Mouse (Mus musculus): ENCODE results near the gene Hmbs.
"Not testable (repeated sequence)": the region's sequence is repeated elsewhere in the genome, so short reads cannot be mapped to it uniquely, and the experiment has no call there.

Gene Hmbs

DNA sequence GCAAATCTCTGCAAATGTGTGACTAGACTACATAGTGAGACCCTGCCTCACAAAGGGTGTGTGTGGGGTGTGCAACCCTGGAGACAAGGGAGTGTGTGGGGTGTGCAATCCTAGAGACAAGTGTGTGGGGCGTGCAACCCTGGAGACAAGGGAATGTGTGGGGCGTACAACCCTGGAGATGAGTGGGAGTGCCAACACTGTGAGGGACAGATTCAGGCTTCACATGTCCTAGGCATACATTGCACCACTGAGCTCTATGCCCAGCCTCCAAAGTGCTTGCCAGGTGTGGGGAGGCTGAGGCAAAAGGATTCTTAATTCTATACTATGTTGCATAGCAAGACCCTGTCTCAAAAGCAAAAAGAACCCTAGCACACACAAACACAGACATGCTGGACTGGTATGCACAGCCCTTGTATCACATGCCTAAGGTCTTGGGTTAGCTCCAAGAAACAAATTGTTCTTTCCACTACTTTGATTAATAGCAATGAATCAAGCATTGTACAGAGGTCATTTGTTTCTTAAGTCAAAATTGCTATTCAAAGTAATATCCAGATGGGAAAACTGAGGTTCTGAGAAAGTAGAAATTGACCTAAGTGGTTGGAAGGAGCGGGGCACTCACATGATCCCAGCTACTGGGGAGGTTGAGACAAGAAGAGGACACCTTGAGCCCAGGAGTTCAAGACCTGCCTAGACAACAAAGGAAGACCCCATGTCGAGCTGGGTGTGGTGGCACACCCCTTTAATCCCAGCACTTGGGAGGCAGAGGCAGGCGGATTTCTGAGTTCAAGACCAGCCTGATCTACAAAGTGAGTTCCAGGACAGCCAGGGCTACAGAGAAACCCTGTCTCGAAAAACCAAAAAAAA is 1.8 kb upstream of the Hmbs start:
- DNase-seq (ENCODE audit: extremely low read depth, low read depth) = no peak

DNA sequence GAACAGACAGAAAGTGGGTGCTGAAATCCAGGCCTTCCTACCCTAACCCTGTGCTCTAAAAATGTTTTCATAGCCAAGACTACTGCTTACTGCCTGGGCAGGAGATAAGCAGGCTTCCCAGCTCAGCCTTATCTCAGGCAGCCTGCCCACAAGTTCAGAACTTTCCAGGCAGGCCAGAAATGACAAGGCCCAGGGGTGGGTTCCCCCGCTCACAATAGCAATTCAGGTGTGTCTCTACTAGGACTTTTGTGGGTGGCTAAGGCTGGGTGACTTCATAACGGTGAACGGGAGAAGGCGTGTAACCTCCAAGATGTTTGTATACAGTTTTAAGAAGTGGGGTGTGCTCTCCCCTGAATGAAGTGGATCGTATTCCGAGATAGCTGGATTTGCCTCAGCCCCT is 738 bp downstream of the Hmbs start:
- peak; percentile 90 for DNase-seq (ENCODE audit: extremely low read depth, low read depth)

DNA sequence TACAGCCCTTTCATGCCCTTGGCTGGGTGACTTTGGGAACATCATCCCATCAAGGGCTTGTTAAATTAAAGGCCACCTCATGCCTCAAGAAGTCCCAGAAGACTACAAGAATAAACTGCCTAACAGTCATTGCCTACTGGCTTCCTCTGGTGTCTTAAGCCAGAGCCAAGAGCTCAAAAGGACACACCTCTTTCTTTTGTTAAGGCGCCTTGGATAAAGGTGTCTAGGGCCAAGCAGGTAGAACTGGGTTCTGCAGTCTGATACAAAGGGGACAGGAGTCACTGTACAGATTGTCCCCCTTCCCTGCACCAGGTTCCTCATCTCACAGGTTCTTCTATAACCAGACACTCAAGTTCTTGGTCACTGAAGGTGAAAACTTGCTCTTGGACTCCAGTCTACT is 1.4 kb downstream of the Hmbs start:
- DNase-seq (ENCODE audit: extremely low read depth, low read depth) = no peak

DNA sequence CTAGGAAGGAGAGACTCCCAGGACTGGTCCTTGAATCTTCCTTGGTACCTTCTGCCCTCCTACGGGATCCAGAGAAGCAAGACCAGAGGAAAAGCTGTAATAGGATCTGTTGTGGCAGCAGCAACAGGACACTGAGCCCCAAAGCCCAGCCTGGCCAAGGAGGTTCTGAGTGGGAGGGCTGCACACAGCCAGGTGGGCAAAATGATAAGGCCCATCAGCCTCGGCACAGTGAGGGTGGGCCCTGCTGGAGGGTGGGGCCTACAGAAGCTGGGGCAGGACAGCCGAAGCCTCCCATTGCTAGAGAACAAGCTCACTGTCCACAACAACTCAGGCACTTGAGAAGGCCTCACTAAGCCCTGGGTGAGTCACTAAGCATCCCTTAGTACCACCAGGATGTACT is 1.9 kb downstream of the Hmbs start:
- DNase-seq (ENCODE audit: extremely low read depth, low read depth) = peak; percentile 81

DNA sequence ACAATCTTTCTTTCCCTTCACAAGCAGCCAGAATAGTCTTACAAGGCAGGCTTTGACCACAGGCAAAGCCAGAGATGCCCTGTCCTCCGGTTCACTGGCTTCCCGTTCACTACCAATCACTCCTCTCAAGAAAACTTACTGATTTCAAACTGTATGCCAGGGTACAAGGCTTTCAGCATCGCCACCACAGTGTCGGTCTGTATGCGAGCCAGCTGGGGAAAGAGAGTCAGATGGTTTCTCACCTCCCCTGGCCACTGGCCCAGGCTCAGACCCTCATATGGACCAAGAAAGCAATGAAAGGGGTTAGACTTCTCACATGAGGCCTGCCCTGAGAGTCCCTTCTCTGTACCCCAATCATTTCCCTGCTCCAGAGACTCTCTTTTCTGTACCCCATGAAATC is 2.5 kb downstream of the Hmbs start:
- no peak for DNase-seq (ENCODE audit: extremely low read depth, low read depth)

DNA sequence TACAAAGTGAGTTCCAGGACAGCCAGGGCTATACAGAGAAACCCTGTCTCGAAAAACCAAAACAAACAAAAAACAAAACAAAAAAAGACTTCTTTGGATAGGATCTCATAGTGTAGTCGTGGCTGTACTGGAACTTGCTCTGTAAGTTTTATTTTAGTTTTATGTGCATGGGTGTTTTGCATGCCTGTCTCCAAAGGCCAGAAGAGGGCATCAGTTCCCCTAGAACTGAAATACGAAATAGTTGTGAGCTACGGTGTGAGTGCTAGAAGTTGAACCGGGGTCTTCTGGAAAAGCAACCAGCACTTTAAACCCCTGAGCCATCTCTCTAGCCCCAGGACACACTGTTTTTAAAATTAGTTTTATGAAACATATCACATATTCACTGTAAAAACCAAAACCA is 5.5 kb downstream of the Hmbs start:
- DNase-seq (ENCODE audit: extremely low read depth, low read depth) = no peak

DNA sequence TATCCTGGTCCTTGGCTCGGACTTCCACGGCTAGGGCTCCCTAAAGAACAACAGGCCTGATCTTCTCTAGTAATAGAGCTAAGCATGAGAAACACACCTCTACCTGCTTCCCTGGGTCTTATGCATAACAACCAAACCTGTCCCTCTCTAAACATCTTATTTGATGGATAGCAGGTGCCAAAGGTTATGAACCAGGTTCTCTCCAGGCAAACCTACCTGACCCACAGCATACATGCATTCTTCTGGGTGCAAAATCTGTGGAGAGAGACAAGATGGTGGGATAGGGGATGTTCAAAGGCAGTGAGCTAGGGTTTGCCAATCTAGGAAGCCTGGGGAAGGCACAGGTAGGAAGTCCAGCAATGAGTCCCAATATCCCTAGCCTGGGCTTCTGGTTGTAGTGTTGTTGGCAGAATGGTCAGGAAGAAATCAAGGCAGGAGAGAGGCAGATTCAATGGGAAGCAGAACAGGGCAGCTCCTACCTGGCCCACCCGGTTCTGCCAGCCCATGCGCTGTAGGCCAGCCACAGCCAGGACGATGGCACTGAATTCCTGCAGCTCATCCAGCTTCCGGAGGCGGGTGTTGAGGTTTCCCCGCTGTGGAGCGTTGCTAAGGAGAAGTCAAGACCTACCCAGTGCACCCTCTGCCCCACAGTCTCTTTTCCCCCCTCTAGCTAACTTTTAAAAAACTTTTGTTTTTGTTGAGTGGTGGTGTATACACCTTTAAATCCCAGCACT is 6.4 kb downstream of the Hmbs start:
- DNase-seq (ENCODE audit: extremely low read depth, low read depth) = no peak

DNA sequence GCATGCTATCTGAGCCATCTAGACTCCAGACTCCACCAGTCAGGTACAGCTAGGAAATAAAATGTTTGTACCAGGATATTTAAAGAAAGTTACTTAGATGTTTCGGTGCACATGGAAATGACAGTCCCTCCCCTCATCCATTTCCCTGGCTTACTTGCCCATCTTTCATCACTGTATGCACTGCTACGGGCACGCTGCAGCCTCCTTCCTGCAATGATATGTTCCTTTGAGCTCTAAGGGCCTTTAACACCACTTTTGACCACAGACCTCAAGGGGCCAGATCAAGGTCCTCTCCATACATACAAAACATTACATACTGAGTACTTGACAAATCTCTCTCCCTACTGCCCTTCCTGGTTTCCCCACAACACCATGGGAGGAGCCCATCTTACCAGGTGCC is 7.1 kb downstream of the Hmbs start:
- no peak for DNase-seq (ENCODE audit: extremely low read depth, low read depth)

DNA sequence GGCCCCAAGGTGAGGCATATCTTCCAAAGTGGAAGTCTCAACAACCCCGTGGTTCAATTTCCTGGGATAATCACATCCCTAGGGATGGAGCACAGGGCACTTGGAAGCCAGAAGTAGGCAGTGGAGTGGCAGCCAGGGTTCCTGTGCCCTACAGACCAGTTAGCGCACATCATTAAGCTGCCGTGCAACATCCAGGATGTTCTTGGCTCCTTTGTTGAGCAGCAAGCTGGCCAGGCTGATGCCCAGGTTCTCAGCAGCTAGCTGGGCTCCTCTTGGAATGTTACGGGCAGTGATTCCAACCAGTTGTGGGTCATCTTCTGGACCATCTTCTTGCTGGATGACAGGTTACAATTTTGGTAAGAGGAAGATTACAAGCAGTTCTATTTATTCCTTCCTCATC is 7.5 kb downstream of the Hmbs start:
- not testable (repeated sequence) for DNase-seq (ENCODE audit: extremely low read depth, low read depth)

DNA sequence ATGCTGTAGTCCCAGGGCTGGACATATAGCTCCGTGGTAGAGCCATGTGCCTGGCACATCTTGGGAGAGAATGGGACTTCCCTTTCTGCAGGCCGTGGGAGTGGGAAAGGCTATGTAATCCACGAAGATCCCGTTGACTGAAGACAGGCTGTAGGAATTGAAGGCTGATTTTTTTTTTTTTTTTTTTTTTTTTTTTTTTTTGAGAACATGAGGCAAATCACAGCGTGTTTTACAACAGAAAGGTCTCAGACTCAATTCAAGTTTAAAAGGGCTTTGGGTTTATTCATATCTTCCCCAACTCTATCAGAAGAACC is 8.0 kb downstream of the Hmbs start:
- DNase-seq (ENCODE audit: extremely low read depth, low read depth) = no peak

DNA sequence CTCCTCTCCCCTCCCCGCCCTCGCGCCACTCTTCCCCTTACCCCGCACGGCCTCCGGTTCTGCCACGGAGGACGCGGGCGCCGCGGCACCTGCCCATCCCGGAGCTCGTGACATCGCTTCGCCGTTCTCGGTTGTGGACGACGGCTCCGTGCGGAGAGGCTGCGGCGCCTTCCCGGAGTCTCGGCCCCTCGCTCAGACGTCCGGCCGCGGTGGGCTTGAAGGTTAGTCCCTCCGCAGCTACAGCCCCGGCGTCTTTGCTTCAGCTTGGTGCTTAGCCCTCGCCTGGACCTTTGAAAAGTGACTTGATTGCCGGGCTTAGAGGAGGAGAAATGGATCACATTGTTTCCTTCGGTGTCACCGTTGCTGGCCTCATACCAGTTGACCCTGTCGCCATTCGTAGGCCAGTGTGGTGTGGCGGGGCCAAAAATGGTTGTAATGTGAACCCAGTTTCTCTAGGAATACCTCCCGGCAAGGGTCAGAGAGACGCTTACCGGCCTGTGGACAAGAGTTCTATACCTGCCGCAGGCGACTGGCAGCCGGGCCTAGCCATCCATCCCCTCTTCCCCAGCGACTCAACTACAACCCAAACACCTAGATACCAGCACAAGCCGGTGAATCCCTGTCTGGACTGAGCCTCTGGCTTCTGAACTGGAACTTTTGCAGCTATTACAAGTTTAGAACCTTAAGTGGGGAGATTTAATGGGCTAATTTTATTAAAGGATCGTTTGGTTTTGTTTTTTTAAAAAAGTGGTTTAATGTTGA is 8.5 kb downstream of the Hmbs start:
- no peak for DNase-seq (ENCODE audit: extremely low read depth, low read depth)

DNA sequence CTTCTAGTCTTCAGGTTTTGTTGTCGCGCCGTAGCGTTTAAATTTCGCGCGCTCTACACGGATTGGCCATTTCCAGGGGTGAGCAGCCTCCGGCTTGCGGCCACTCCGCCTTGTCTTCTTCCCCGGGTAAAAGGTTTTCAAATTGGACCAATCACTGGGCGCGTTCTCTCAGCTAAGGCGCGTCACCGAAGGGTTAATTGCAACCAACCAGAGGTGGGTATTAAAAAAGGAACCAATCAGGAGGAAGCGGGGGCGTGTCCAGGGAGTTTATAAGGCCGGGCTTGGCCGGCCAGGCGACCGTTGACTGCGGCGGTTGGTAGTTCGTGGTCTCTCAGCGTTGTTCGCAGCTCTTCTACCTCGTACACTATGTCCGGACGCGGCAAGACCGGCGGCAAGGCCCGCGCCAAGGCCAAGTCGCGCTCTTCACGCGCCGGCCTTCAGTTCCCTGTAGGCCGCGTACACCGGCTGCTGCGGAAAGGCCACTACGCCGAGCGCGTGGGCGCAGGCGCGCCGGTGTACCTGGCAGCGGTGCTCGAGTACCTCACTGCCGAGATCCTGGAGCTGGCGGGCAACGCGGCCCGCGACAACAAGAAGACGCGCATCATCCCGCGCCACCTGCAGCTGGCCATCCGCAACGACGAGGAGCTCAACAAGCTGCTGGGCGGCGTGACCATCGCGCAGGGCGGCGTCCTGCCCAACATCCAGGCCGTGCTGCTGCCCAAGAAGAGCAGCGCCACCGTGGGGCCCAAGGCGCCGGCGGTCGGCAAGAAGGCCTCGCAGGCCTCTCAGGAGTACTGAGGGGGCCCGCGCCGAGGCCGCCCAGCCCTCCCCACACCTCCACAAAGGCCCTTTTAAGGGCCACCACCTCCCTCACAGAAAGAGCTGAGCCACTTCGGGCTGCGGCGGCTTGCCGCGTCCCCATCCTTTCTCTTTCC is 9.4 kb downstream of the Hmbs start, which contains the start of gene H2afx:
H2afx (plus strand) TSS at position 299 of the 935 bp plus-strand sequence.
- DNase-seq (ENCODE audit: extremely low read depth, low read depth) = peak; percentile 99

DNA sequence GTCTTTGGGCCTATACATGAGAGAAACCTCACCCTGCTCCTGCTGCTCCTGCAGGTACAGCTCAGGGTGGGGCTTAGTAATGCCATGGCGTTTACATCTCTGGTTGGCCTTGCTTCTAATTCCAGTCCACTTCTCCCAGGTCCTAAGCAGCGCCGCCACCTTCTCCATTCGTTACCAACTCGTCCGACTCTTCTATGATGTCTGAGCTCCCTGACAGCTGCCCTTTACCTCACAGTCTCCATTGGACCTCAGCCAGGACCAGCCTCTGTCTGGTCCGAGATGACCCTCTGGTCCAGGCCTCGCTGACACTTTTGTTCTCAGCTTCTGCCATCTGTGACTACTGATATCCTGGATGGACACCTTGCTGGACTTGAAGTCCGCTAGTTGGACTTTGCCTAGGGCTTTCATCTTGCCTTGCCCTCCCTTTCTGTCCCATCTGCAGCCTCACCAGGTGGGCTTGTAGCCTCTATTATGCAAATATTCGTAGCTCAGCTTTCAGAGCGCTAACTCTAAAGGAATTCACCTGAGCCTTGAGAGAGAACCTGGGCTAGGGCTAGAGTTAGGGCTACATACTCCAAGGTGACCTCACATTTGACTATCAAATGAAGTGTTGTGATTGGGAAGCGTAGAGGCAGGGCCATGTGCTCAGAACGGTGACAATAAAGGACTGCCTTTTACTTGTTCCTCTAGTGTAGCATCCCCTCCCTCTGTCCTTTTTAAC is 10.9 kb downstream of the Hmbs start:
- DNase-seq (ENCODE audit: extremely low read depth, low read depth) = no peak

DNA sequence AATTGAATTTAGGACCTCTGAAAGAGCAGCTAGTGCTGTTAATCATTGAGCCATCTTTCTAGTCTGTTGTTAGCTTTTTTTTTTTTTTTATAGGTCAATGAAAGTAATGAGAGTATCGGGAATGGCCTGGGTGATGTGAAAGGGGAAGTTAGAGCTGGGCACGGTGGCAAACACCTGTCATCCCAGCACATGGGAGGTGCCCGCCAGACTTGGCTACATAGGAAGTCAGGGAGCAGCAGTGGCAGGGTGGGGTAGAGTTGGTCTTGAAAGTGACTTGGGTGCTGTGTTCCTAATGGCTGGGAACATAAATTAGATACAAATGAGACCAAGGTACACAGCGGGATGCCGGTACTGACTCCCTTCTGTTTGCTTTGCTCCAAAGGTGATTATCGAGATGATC is 13.3 kb downstream of the Hmbs start:
- no peak for DNase-seq (ENCODE audit: extremely low read depth, low read depth)

DNA sequence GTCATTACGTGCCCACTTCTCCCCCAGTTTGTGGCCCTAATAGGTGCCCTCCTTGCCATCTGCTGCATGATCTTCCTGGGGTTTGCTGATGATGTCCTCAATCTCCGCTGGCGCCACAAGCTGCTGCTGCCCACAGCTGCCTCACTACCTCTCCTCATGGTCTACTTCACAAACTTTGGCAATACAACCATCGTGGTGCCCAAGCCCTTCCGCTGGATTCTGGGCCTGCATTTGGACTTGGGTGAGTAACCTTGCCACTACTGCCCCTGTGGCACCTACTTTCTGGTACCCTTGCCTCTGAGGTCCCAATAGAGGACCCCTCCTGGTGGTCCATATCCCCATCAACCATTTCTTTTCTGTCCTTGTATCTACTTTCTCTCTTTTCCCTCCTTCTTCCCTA is 16.1 kb downstream of the Hmbs start:
- no peak for DNase-seq (ENCODE audit: extremely low read depth, low read depth)

DNA sequence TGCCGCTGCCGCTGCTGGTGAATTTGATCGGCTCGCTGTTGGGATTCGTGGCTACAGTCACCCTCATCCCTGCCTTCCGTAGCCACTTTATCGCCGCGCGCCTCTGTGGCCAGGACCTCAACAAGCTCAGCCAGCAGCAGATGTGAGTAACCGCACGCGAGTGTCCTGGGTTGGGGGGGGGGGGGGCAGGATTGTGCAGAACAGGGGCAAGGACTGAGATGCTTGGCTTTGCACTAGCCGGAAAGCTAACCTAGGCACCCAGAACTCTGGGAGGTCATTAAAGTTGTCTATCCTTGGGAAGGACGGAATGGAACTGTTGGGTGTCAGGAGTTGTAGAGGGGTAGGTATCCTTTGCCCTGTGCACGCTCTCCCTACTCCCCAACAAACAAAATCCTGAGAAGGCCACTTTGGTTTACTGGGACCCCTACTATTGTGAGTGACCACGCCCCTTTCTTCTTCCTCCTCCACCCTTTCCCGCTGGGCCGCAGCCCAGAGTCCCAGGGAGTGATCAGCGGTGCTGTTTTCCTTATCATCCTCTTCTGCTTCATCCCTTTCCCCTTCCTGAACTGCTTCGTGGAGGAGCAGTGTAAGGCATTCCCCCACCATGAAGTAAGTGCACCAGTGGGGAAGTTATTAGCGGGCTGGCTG is 16.8 kb downstream of the Hmbs start:
- no peak for DNase-seq (ENCODE audit: extremely low read depth, low read depth)

DNA sequence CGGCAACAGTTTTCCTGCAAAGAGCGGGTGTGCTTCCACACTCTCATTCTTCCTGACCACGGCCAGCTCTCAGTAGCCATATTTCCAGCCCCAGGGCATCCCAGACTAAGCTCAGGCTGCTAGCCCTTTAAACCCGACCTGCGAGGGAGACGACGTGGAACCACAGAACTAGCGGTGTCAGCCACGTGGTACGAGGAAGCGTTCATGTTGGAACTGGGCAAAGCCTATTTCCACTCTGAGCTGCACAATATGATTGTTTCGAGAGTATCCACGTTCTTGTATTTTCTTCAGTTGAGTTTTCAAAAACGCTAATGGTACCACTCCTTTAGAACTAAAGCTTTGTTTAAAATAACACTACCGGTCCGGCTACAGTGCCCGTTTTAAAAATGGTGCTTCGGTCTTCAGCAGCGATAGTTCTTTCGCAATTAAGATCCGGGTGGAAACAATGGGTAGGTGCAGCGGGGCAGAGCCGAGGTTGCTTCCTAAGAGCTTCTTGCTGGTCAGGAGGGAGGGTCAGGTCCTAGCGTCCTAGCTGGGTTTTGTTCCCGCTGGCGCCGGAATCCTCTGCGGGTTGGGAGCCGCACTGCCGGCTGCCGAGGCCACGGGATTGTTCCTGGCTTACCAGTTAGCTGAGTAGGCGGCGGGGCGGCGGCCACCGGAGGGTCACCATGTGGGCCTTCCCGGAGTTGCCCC is 17.5 kb downstream of the Hmbs start:
- DNase-seq (ENCODE audit: extremely low read depth, low read depth) = peak; percentile 84

DNA sequence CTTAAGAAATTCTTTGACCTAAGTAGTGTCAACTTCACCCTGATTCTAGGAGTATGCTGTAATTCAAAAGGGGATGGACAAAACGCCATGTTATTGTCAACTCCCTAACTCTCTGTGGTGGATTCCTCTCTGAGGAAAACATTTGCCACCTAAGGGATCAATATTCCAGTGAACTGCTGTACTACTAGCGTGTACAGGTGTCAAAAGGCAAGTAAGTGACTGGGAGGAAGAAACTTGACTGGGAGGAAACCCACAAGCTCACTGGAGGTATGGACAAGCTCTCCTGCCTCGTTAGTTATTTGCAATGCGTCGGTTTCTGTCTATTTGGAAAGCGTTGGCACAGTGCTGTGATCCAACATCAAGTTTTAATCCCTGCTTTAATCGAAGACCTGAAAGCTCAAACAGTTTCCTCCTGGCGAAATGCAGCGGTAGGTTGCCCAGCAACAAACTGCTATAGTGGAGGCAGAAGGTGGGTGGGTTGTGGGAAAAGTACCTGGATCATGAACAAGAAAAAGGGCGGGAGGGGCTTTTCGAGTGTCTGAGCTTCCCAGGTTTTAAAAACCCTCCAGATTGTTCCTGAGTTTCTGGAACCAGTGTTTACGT is 18.2 kb downstream of the Hmbs start, which contains the start of gene Dpagt1:
Dpagt1 (plus strand) TSS at position 252 of the 603 bp plus-strand sequence.
- no peak for DNase-seq (ENCODE audit: extremely low read depth, low read depth)
